Mouse (Mus musculus) heart, adult 2 months (tissue): ENCODE measurements around the gene Stx8. TPM values are rescaled to one million over a fixed set of nuclear protein-coding genes. Genes with fewer than 3 reads are reported as not detected.

Experiments used
- DNase-seq, 2 experiments: peaks; one replicate each; pipeline ENCODE4 v3.0.0; 2021
- H3K27ac ChIP-seq: fragments of 200-600 bp; 2 replicates; pipeline ENCODE4 v1.8.1; 2022
- H3K27me3 ChIP-seq: fragments of 200-500 bp; 2 replicates; pipeline ENCODE4 v1.6.1; 2012; ENCODE audit warnings: mild to moderate bottlenecking, low read length, inconsistent platforms, mixed read lengths; ENCODE audit not compliant: control insufficient read depth, insufficient read depth
- H3K36me3 ChIP-seq: fragments of 200-500 bp; 2 replicates; pipeline ENCODE4 v1.6.1; 2012; ENCODE audit warnings: low read length, inconsistent platforms; ENCODE audit not compliant: control insufficient read depth, insufficient read depth
- H3K4me1 ChIP-seq: fragments of 200-500 bp; 2 replicates; pipeline ENCODE4 v1.6.1; 2011; ENCODE audit warnings: low read length; ENCODE audit not compliant: control insufficient read depth, insufficient read depth
- H3K4me3 ChIP-seq: fragments of 200-600 bp; 2 replicates; pipeline ENCODE4 v1.8.1; 2022
- H3K79me2 ChIP-seq: fragments of 200-500 bp; replicated peaks from 2 replicates; pipeline ENCODE4 v1.6.1; 2012; ENCODE audit warnings: mild to moderate bottlenecking, inconsistent platforms, low read length, moderate library complexity, mixed read lengths; ENCODE audit not compliant: control insufficient read depth, insufficient read depth
- H3K9ac ChIP-seq: fragments of 200-500 bp; 2 replicates; pipeline ENCODE4 v1.6.1; 2012; ENCODE audit warnings: low read depth, mild to moderate bottlenecking, control low read depth, inconsistent platforms, low read length, mixed read lengths
- CTCF ChIP-seq: fragments of 200-600 bp; IDR thresholded peaks from 2 replicates; pipeline ENCODE4 v1.8.1; 2022; ENCODE audit warnings: antibody characterized with exemption, mild to moderate bottlenecking, moderate library complexity
- EP300 ChIP-seq: fragments of 200-500 bp; IDR thresholded peaks from 2 replicates; pipeline ENCODE4 v1.6.1; 2011; ENCODE audit warnings: low read depth, low read length, control low read depth; ENCODE audit not compliant: insufficient read depth
- POLR2A ChIP-seq: fragments of 200-500 bp; IDR thresholded peaks from 2 replicates; pipeline ENCODE4 v1.6.1; 2011; ENCODE audit warnings: mild to moderate bottlenecking, low read depth, low read length, control low read depth; ENCODE audit not compliant: insufficient read depth
- WGBS: fragments of 180-500 bp; shearing (Covaris S2); methylation state at CpG from one replicate; pipeline ENCODE4 v1.1.7; 2018; 5-methylcytosine and 5-hydroxymethylcytosine counted together
- intact Hi-C: fragments of 180-260 bp; cut with DNase I; formaldehyde crosslinking; loops from one replicate; pipeline ENCODE4 v1.15.1; 2025
- polyA plus RNA-seq: library from polyadenylated mRNA; depleted of rRNA; stranded (reverse); fragments of >200 nt; gene quantifications from 2 replicates; pipeline ENCODE4 v1.2.3, GENCODE M21; 2012
- total RNA-seq, 2 experiments: library from RNA; stranded (reverse); gene quantifications; 2 replicates each; pipeline ENCODE4 v1.2.3; 2021

Stx8 gene
- total and polyA plus RNA-seq, 3 experiments, result 6.7 to 29.1 (median 22.6) TPM

DNA sequence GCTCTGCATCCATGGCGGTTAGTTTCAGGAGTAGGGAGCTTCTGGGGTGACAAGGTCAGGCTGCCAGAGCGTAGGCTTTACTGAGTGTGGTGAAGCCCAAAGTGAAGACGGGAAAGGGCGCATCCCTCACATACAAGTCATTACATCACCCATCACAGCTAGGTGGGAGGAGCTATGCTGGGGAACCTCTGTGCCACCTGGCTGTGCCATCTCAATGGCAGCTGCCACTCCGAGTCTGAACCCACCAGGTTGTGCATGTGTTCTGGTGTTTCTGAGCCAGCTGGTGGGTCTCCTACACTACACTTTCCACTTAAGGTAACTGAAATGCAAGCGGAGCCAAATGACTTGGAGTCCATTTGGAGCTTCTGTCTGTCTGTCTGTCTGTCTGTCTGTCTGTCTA is 261.8 kb downstream of the Stx8 start:
- Histone ChIP-seq H3K27ac (no peak overlapping the region), H3K27me3 (no peaks in the 10 kb centered on the region), H3K4me3 (no peak overlapping the region), H3K4me1 (no peaks in the 10 kb centered on the region), H3K79me2 (no peaks in the 10 kb centered on the region), H3K36me3 (no peaks in the 10 kb centered on the region), H3K9ac (no peak overlapping the region)
- no peak for DNase-seq
- intact Hi-C loops, result no loop called here
- TF ChIP-seq CTCF (no peak), POLR2A (no peak), EP300 (no peak)
- 96% methylated on average over 6 of the region's 6 CpGs for WGBS

DNA sequence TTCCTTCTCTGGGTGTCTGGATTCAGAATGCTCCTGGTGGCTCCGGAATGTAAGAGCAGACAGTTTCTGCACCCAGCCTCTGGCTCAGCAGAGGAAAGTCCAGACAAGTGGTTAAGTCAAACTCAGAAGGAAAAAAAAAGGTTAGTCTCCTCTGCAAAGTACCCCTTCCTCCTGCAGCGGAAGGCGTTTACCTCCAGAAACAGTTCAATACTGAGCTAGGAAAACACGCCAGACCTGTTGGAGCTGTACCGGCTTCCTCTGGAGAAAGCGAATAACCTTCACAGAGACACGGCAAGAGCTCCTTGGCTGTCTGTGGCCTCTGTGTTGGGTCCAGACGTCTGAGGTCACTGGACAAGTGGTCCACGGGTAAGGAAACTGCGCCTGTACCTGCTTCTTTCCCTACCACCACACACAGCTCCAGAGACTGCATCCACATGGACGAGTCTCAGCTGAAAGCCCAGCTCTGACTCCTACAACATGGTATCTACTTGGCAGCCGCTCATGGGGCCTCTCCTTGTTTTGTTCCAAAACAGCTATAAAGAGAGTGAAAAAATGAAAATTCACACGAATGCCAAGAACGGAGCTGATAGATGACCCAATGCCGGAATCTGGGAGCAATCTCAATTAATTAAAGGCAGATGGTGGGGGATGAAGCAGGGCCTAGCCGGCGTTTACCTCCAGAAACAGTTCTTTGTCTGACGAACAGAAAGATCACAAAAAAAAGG is 263.1 kb downstream of the Stx8 start:
- TF ChIP-seq CTCF, result no peak
- no peak for TF ChIP-seq EP300
- TF ChIP-seq POLR2A, result no peak
- intact Hi-C loops, result no loop called here
- DNase-seq, result no peak
- H3K9ac ChIP-seq, result no peak overlapping the region
- H3K27me3 ChIP-seq, result no peaks in the 10 kb centered on the region
- H3K27ac ChIP-seq, result no peak overlapping the region
- H3K4me1 ChIP-seq, result no peaks in the 10 kb centered on the region
- 70% methylated on average over 18 of the region's 18 CpGs for WGBS
- no peaks in the 10 kb centered on the region for H3K79me2 ChIP-seq
- H3K36me3 ChIP-seq, result no peaks in the 10 kb centered on the region
- H3K4me3 ChIP-seq, result no peak overlapping the region

DNA sequence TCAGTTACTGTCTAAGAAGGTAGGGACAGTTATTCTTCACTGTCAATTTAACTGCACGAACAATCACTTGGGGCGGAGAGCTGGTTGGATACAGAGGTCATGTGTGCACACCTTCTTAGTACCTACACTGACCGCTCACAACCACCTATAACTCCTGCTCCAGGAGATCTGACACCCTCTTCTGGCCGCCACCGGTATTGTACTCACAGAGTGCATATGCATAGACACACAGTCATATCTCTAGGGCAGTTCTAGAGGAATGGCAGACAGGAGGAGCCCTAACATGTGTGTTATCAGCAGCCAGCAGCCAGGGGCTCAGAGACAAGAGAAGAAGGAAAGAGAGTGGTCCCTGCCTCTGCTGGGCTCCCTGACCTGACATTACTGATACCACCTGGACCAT is 265.6 kb downstream of the Stx8 start:
- H3K36me3 ChIP-seq, result no peaks in the 10 kb centered on the region
- H3K27me3 ChIP-seq, result no peaks in the 10 kb centered on the region
- intact Hi-C loops, result no loop called here
- 95% methylated on average over 5 of the region's 5 CpGs for WGBS
- no peaks in the 10 kb centered on the region for H3K4me1 ChIP-seq
- H3K27ac ChIP-seq, result no peak overlapping the region
- no peak overlapping the region for H3K4me3 ChIP-seq
- no peak overlapping the region for H3K9ac ChIP-seq
- TF ChIP-seq CTCF (peak; percentile 26), POLR2A (no peak)
- H3K79me2 ChIP-seq, result no peaks in the 10 kb centered on the region
- no peak for DNase-seq

DNA sequence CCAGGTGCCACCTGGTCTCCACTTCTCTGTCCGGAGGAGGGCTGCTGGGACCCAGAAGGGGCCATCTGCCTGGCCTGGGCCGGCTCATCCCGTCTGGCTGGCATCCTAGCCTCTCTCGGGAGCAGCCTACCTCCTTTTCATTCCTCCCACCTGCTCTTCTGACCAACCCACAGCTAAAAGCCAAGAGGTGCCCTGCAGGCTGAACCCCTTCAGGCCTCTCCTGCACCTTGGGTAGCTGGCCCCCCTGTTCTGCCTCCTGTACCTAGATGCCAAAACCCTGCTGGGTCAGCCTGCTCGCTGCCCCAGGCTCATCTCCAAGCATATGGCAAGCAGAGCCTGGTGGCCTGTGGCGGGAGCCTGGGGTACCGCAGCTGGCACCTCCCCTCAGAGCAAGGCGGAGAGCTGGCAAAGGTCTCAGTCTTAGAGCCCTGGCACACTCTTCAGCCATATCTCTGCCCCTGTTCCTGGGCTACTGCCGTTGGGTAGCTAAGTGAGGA is 267.5 kb downstream of the Stx8 start:
- H3K79me2 ChIP-seq, result no peaks in the 10 kb centered on the region
- no peak for TF ChIP-seq POLR2A
- no peak for TF ChIP-seq CTCF
- TF ChIP-seq EP300, result no peak
- H3K36me3 ChIP-seq, result no peaks in the 10 kb centered on the region
- no peak for DNase-seq
- no peak overlapping the region for H3K27ac ChIP-seq
- intact Hi-C loops, result no loop called here
- no peaks in the 10 kb centered on the region for H3K27me3 ChIP-seq
- no peak overlapping the region for H3K9ac ChIP-seq
- 80% methylated on average over 9 of the region's 9 CpGs for WGBS
- no peaks in the 10 kb centered on the region for H3K4me1 ChIP-seq
- no peak overlapping the region for H3K4me3 ChIP-seq

DNA sequence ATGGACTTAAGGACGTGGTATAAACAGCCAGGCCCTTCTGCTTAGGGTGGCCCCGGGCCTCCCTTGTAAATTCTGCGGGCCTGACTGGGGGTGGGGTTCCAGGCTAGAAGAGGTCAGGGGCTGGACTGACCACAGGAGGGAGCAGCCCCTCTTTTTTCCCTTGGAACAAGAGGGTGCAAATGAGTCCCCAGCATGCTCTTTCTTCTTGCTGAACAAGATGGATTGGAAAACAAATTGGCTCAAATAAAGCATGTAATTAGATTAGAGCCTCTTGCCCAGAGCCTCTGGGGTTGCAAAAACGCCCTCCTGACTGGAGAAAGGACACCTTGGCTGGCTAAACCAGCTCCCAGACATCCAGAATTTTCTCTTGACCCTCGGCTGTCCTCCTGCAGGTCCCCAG is 273.8 kb downstream of the Stx8 start:
- no peaks in the 10 kb centered on the region for H3K79me2 ChIP-seq
- DNase-seq, result no peak
- no peaks in the 10 kb centered on the region for H3K27me3 ChIP-seq
- no peaks in the 10 kb centered on the region for H3K36me3 ChIP-seq
- intact Hi-C loops, result no loop called here
- H3K4me1 ChIP-seq, result no peaks in the 10 kb centered on the region
- H3K27ac ChIP-seq, result no peak overlapping the region
- WGBS, result 73% methylated on average over 5 of the region's 5 CpGs
- H3K9ac ChIP-seq, result no peak overlapping the region
- H3K4me3 ChIP-seq, result no peak overlapping the region
- TF ChIP-seq EP300 (no peak), CTCF (0 out of 2 replicates have a peak, but pooled peaks have one; percentile 19)

DNA sequence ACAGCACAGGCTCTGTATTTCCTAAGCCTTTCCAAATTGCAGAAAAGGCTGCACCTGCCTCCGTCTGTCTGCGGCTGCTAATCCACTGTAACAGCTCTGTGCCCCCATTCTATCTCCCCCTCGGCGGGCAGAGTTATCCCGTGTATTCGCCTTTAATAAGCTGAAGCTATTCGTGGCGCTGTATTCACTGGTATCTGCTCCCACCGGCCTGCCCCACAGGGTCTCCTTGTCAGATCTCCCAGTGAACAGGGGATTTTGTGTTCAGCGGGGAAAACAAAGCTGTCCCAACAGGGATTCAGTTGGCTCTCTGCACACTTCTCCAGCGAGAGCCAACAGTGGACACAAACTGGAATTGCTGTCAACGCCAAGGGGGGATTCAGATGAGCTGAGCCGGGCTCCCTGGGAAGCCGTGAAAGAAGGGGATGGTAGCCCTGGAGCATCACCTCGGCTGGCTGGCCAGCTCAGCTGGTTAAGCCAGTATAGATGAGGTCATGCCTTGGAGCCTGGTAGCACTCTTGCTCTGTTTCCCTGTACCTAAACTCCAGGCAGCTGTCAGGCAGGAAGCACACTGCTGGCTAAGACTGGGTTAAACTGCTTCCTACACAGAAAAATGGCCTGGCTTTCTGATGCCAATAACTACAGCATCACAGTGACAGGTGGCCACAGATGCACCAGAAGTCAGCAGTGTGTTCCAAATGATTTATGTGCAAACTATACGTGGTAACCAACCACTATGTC is 278.4 kb downstream of the Stx8 start:
- 71% methylated on average over 16 of the region's 16 CpGs for WGBS
- no peak for DNase-seq

More for the DNA sequence above, 278.4 kb downstream of the Stx8 start:
- Histone ChIP-seq H3K4me3 (no peak overlapping the region), H3K9ac (no peak overlapping the region), H3K36me3 (no peaks in the 10 kb centered on the region), H3K79me2 (no peaks in the 10 kb centered on the region), H3K4me1 (no peaks in the 10 kb centered on the region), H3K27ac (no peak overlapping the region), H3K27me3 (no peaks in the 10 kb centered on the region)
- intact Hi-C loops, result no loop called here
- no peak for TF ChIP-seq POLR2A
- TF ChIP-seq EP300, result no peak
- TF ChIP-seq CTCF, result no peak
